Mouse (Mus musculus): ENCODE results near the gene Tnnt3. TPM values are rescaled to one million over a fixed set of nuclear protein-coding genes. Genes with fewer than 3 reads are reported as not detected.

Tnnt3 gene
- polyA plus RNA-seq, 1 experiment from 2014 or later = 8.0 TPM

DNA sequence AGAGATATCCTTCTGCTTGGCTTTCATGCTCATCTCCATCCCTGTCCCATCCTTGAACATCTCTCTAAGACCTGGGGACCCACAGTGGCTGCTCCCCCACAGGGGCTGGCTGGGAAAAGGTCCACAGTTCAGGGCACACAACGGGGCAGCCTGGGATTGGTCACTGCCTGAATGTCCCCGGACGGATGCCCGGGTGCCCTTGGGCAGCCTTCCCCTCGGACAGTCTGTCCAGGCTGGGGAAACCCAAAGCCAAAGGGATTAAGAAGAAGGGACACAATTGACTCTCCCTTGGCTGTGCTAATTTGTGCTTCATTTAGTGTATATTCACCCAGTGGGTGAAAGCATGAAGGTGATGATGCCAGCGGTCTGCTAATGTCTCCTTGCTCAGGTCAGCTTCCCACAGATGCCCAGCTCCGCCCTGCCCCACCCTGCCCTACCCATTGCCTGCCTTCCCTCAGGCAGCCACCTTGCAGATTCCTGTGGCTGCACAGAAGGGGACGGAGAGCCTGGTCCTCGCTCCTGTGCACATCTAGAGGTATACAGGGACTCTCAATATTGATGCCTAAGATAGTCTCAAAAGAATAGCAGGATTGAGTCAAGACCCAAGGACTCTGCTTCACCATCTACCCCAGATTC lies 60.0 kb downstream of the Tnnt3 start:
- DNase-seq (ENCODE audit: low spot score) (no peak), ATAC-seq (ENCODE audit: low FRiP score, low TSS enrichment) (no peak)
- Histone ChIP-seq H3K9me3 (ENCODE audit: control insufficient read depth, low read length) (no peaks in the 10 kb centered on the region), H3K36me3 (ENCODE audit: control insufficient read depth, insufficient read depth, low read length) (no peaks in the 10 kb centered on the region), H3K27me3 (ENCODE audit: control insufficient read depth, insufficient read depth, low read length) (no peaks in the 10 kb centered on the region), H3K4me2 (replicated peaks; ENCODE audit: low read depth) (no peak overlapping the region), H3K27ac (replicated peaks) (no peak overlapping the region), H3K9ac (ENCODE audit: low read length) (no peak overlapping the region), H3K4me1 (replicated peaks; ENCODE audit: control insufficient read depth, insufficient read depth) (peaks cover 8% of the 10 kb centered on the region; the same call in 1 of the 2 replicates), H3K4me3 (ENCODE audit: low read depth, low read length) (no peak overlapping the region)
- 90% methylated on average over 9 of the region's 9 CpGs for WGBS
- no peak for TF ChIP-seq EP300 (optimal IDR thresholded peaks at IDR 0.05)
- TF ChIP-seq CTCF (IDR thresholded peaks at IDR 0.05; ENCODE audit: low read depth) = no peak

DNA sequence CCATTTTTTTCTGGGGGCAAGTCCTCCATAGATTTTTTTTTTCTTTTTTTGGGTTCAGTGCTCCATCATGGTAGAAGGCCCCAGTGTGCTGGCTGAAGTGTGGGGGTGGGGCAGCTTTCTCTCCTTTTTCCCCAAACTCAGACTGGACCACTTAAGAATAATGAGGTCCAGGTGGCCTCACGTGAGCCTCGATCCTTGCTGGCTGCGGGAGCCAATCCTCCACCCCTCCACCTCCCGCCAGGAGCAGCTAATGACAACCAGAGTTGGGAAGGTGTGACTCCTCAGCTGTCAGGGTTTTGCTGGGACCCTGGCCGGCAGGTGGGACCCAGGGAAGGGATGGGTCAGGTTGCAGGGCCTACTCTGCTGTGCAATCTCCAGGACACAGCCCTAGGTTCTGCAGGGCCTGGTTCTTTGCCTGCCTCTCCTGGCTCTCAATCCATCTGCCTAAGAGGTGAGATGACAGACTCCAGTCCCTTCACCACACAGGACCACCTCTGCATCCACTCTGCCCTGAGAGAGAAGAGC lies 61.1 kb downstream of the Tnnt3 start:
- Histone ChIP-seq H3K9ac (ENCODE audit: low read length) (no peak overlapping the region), H3K9me3 (ENCODE audit: control insufficient read depth, low read length) (no peaks in the 10 kb centered on the region), H3K36me3 (ENCODE audit: control insufficient read depth, insufficient read depth, low read length) (no peaks in the 10 kb centered on the region), H3K4me3 (ENCODE audit: low read depth, low read length) (no peak overlapping the region), H3K27me3 (ENCODE audit: control insufficient read depth, insufficient read depth, low read length) (no peaks in the 10 kb centered on the region), H3K4me2 (replicated peaks; ENCODE audit: low read depth) (no peak overlapping the region), H3K27ac (replicated peaks) (no peak overlapping the region), H3K4me1 (replicated peaks; ENCODE audit: control insufficient read depth, insufficient read depth) (peaks cover 2% of the 10 kb centered on the region; the same call in 1 of the 2 replicates)
- ATAC-seq (ENCODE audit: low FRiP score, low TSS enrichment) (no peak), DNase-seq (ENCODE audit: low spot score) (no peak)
- WGBS = 58% methylated on average over 5 of the region's 5 CpGs
- TF ChIP-seq CTCF (IDR thresholded peaks at IDR 0.05; ENCODE audit: low read depth) (no peak), EP300 (optimal IDR thresholded peaks at IDR 0.05) (no peak)

DNA sequence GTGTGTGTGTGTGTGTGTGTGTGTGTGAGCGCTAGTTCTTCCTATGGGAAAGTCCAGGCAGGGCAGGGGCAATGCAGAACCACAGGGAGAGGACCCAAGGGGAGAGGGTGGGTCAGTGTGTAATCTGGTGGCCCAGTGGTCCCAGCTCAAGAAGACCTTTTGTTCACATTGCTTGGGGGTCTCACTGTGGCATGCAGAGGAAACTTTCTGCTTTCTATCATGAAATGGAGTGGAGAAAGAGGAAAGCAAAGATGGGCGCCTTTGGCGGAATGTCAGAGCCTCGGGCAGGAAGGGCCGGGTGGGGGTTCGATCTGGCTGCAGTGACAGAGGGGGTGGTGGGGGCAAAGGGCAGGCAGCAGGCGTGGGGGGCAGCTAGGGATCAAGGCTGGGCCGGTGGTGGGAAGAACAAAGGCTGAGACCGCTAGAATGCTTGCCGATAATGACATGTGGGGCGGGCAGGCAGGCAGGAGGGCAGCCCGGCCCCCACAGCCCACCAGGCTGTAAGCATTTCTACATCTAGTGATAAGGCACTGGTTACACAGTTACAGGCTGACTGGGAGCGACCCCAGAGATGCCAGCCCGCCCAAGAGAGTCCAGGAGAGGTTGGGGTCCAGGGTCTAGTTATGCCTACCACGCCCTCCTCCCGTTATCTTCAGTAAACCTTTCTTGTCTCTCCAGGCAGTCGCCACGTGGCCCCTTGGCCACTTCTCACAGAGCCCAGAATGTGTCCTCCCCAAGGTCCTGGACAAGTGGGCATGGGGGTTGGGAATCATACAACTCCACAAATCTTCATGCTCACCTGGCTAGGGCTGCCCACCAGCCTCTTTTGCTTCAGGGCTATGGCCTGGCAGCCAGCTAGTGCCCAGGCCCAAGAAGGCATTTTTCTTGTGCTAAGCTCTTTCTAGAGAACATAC lies 62.6 kb downstream of the Tnnt3 start:
- H3K4me2 ChIP-seq (replicated peaks; ENCODE audit: low read depth) = no peak overlapping the region
- H3K36me3 ChIP-seq (ENCODE audit: control insufficient read depth, insufficient read depth, low read length) = no peaks in the 10 kb centered on the region
- H3K9ac ChIP-seq (ENCODE audit: low read length) = no peak overlapping the region
- TF ChIP-seq EP300 (optimal IDR thresholded peaks at IDR 0.05) (no peak), CTCF (IDR thresholded peaks at IDR 0.05; ENCODE audit: low read depth) (no peak)
- no peaks in the 10 kb centered on the region for H3K27me3 ChIP-seq (ENCODE audit: control insufficient read depth, insufficient read depth, low read length)
- H3K4me1 ChIP-seq (replicated peaks; ENCODE audit: control insufficient read depth, insufficient read depth) = peaks cover 7% of the 10 kb centered on the region; the same call in 1 of the 2 replicates
- WGBS = 42% methylated on average over 18 of the region's 18 CpGs
- DNase-seq (ENCODE audit: low spot score) = no peak
- ATAC-seq (ENCODE audit: low FRiP score, low TSS enrichment) = peak; percentile 18; the same call in 1 of the 2 replicates
- H3K9me3 ChIP-seq (ENCODE audit: control insufficient read depth, low read length) = no peaks in the 10 kb centered on the region
- H3K27ac ChIP-seq (replicated peaks) = no peak overlapping the region
- H3K4me3 ChIP-seq (ENCODE audit: low read depth, low read length) = no peak overlapping the region

DNA sequence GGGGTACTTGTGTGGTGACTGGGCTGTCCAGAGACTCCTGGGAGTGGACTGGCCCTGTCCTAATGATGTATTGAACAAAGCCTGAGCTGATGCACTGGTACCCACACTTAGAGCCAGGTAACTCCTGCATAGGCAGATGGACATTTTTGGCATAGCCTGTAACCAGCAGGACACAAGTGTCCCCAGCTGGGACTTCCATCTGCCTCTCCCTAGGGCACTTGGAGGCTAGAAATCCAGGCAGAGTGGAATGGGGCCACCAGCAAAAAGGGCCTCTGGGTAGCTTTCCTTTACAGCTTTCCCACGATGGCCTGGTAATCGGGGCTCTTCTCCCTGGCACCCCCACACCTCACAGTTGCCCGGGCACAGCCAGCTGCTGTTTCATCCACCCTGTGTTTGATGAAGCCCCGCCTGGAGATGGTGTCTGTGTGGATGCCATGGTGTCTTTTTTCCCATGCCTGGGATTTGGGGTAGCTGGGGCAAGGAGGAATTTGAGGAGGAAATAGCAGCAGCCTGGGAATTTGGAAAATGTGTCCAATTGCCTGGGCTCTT lies 63.3 kb downstream of the Tnnt3 start:
- H3K4me2 ChIP-seq (replicated peaks; ENCODE audit: low read depth) = no peak overlapping the region
- DNase-seq (ENCODE audit: low spot score) (no peak), ATAC-seq (ENCODE audit: low FRiP score, low TSS enrichment) (no peak)
- 61% methylated on average over 4 of the region's 4 CpGs for WGBS
- no peaks in the 10 kb centered on the region for H3K9me3 ChIP-seq (ENCODE audit: control insufficient read depth, low read length)
- H3K4me3 ChIP-seq (ENCODE audit: low read depth, low read length) = no peak overlapping the region
- no peaks in the 10 kb centered on the region for H3K36me3 ChIP-seq (ENCODE audit: control insufficient read depth, insufficient read depth, low read length)
- no peak overlapping the region for H3K27ac ChIP-seq (replicated peaks)
- TF ChIP-seq EP300 (optimal IDR thresholded peaks at IDR 0.05) (no peak), CTCF (IDR thresholded peaks at IDR 0.05; ENCODE audit: low read depth) (no peak)
- H3K27me3 ChIP-seq (ENCODE audit: control insufficient read depth, insufficient read depth, low read length) = no peaks in the 10 kb centered on the region
- H3K4me1 ChIP-seq (replicated peaks; ENCODE audit: control insufficient read depth, insufficient read depth) = peaks cover 7% of the 10 kb centered on the region; the same call in 1 of the 2 replicates
- no peak overlapping the region for H3K9ac ChIP-seq (ENCODE audit: low read length)

DNA sequence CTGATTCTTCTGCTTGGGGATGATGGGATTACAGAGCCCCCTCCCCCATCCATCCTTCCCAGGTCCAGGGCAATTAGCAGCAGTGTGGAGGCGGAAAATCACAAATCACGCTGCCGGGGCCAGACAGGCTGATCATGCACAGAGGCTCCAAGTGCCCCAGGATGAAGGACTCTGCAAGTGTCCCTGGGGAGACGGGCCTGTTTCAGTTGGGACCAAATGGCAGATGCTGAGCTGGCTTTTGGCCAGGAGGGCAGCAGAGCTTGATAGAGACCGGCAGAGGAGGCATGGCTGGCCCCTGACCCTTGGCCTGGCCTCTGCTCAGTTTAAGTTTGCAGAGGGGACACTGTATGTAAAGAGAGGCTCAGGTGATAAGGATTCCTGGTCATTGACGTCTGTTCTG lies 64.5 kb downstream of the Tnnt3 start:
- Histone ChIP-seq H3K9me3 (ENCODE audit: control insufficient read depth, low read length) (no peaks in the 10 kb centered on the region), H3K9ac (ENCODE audit: low read length) (no peak overlapping the region), H3K36me3 (ENCODE audit: control insufficient read depth, insufficient read depth, low read length) (no peaks in the 10 kb centered on the region), H3K4me3 (ENCODE audit: low read depth, low read length) (no peak overlapping the region), H3K27ac (replicated peaks) (no peak overlapping the region), H3K4me2 (replicated peaks; ENCODE audit: low read depth) (no peak overlapping the region), H3K4me1 (replicated peaks; ENCODE audit: control insufficient read depth, insufficient read depth) (peaks cover 5% of the 10 kb centered on the region; the same call in 1 of the 2 replicates), H3K27me3 (ENCODE audit: control insufficient read depth, insufficient read depth, low read length) (no peaks in the 10 kb centered on the region)
- no peak for TF ChIP-seq CTCF (IDR thresholded peaks at IDR 0.05; ENCODE audit: low read depth)
- TF ChIP-seq EP300 (optimal IDR thresholded peaks at IDR 0.05) = no peak
- ATAC-seq (ENCODE audit: low FRiP score, low TSS enrichment) = no peak
- WGBS = 58% methylated on average over 6 of the region's 6 CpGs
- DNase-seq (ENCODE audit: low spot score) = no peak

All from stomach, postnatal 0 days (tissue).